Mouse (Mus musculus): ENCODE results near the gene Tmc5.

GRCm38 (mm10) chr7:118553881-118554280, 43.2 kb upstream of the Tmc5 start:
- TF ChIP-seq CTCF (IDR thresholded peaks at IDR 0.05; ENCODE audit: low read depth, low read length), result no peak
- no peak for TF ChIP-seq POLR2A (IDR thresholded peaks at IDR 0.05; ENCODE audit: borderline replicate concordance, low read depth, low read length)
